Mouse (Mus musculus) limb, embryonic 14.5 days (tissue): ENCODE results near the gene Zbtb45. TPM values are rescaled to one million over a fixed set of nuclear protein-coding genes. Genes with fewer than 3 reads are reported as not detected.

Experiments
- ATAC-seq: fragments of 200-750 bp; cut with Nextera tagmentation; 2 replicates; pipeline ENCODE4 v1.8.0; 2017; ENCODE audit warnings: low read depth, moderate number of reproducible peaks, moderate TSS enrichment; ENCODE audit not compliant: low FRiP score
- DNase-seq: peaks from one replicate; pipeline ENCODE4 v3.0.0-alpha.2; 2015; ENCODE audit warnings: low spot score
- H3K27ac ChIP-seq: fragments of 300-500 bp; sonication (generic); replicated peaks from 2 replicates; pipeline ENCODE4 v1.5.1; 2014; ENCODE audit warnings: low read depth, mild to moderate bottlenecking, low read length, moderate library complexity, mixed read lengths
- H3K27me3 ChIP-seq: fragments of 300-500 bp; sonication (generic); 2 replicates; pipeline ENCODE4 v1.6.1; 2014; ENCODE audit warnings: low read length, mixed read lengths; ENCODE audit not compliant: control insufficient read depth, insufficient read depth
- H3K36me3 ChIP-seq: fragments of 300-500 bp; sonication (generic); 2 replicates; pipeline ENCODE4 v1.6.1; 2014; ENCODE audit warnings: mild to moderate bottlenecking, low read length, moderate library complexity, mixed read lengths; ENCODE audit not compliant: control insufficient read depth, insufficient read depth
- H3K4me1 ChIP-seq: fragments of 300-500 bp; sonication (generic); 2 replicates; pipeline ENCODE4 v1.6.1; 2014; ENCODE audit warnings: antibody characterized with exemption, low read length, mixed read lengths; ENCODE audit not compliant: control insufficient read depth, insufficient read depth
- H3K4me2 ChIP-seq: fragments of 300-500 bp; sonication (generic); replicated peaks from 2 replicates; pipeline ENCODE4 v1.6.1; 2014; ENCODE audit warnings: low read depth, mild to moderate bottlenecking, low read length, moderate library complexity; ENCODE audit not compliant: severe bottlenecking
- H3K4me3 ChIP-seq: fragments of 300-500 bp; sonication (generic); replicated peaks from 2 replicates; pipeline ENCODE4 v1.5.1; 2014; ENCODE audit warnings: low read length
- H3K9ac ChIP-seq: fragments of 300-500 bp; sonication (generic); 2 replicates; pipeline ENCODE4 v1.6.1; 2014; ENCODE audit warnings: mild to moderate bottlenecking, low read depth, low read length, moderate library complexity; ENCODE audit not compliant: severe bottlenecking
- H3K9me3 ChIP-seq: fragments of 300-500 bp; sonication (generic); 2 replicates; pipeline ENCODE4 v1.6.1; 2016; ENCODE audit warnings: low read length; ENCODE audit not compliant: control insufficient read depth
- POLR2A ChIP-seq: fragments of 200-500 bp; IDR thresholded peaks from 2 replicates; pipeline ENCODE4 v1.8.0; 2012; ENCODE audit warnings: inconsistent platforms, mild to moderate bottlenecking, moderate library complexity, borderline replicate concordance; ENCODE audit not compliant: insufficient read depth, insufficient read length; ENCODE audit errors: extremely low read depth
- WGBS: fragments of 180-500 bp; shearing (Covaris S2); extraction: QIAGEN DNeasy Blood & Tissue Kit; methylation state at CpG from one replicate; pipeline ENCODE4 v1.1.7; 2014; 5-methylcytosine and 5-hydroxymethylcytosine counted together
- polyA plus RNA-seq, 2 experiments: library from polyadenylated mRNA; depleted of rRNA in 1 of 2; stranded (reverse) in 1 of 2; unstranded in 1 of 2; fragments of >200 nt; fragmentation: Nextera tagmentation in 1 of 2; extraction: Ambion mirVana in 1 of 2; gene quantifications; 2 replicates each; pipeline versions ENCODE4 v1.2.1 to v1.2.3; 2012 to 2014

Zbtb45 gene
- polyA plus RNA-seq (2012; rRNA removed) (29.3 and 46.7 TPM in 2 replicates), polyA plus RNA-seq (2014; fragmentation: Nextera tagmentation; extraction: Ambion mirVana) (25.5 and 25.8 TPM in 2 replicates)

GRCm38 (mm10) chr7:13010005-13010908, at the start of gene Zbtb45:
Gene Zbtb45 (minus strand): TSS chr7:13010034.
- no peak for TF ChIP-seq POLR2A
- no peak for DNase-seq
- no peak for ATAC-seq
- H3K4me3 ChIP-seq: peak within 1 kb of the TSS; percentile 48
- H3K27ac ChIP-seq: peak within 1 kb of the TSS; percentile 91
- H3K27me3 ChIP-seq: 0 out of 2 replicates have a peak, but pooled peaks cover 4% of the 10 kb centered on the region
- H3K4me1 ChIP-seq: peaks cover 16% of the 10 kb centered on the region
- peak within 1 kb of the TSS; percentile 72 for H3K9ac ChIP-seq
- no peaks in the 10 kb centered on the region for H3K9me3 ChIP-seq
- H3K4me2 ChIP-seq: peak within 1 kb of the TSS; percentile 85
- 20% methylated on average over 26 of the region's 26 CpGs for WGBS
- H3K36me3 ChIP-seq: peaks cover 20% of the 10 kb centered on the region

- Histone ChIP-seq H3K27me3 (no peaks in the 10 kb centered on the region), H3K4me3 (no peak overlapping the region), H3K4me1 (no peaks in the 10 kb centered on the region), H3K9me3 (no peaks in the 10 kb centered on the region), H3K9ac (no peak overlapping the region), H3K36me3 (no peaks in the 10 kb centered on the region), H3K4me2 (no peak overlapping the region), H3K27ac (no peak overlapping the region)
- WGBS: 90% methylated on average over 9 of the region's 9 CpGs
- TF ChIP-seq POLR2A: no peak
- DNase-seq: no peak
- no peak for ATAC-seq
Observed at GRCm38 (mm10) chr7:13059536-13059935, 49.7 kb upstream of the Zbtb45 start.

DNA sequence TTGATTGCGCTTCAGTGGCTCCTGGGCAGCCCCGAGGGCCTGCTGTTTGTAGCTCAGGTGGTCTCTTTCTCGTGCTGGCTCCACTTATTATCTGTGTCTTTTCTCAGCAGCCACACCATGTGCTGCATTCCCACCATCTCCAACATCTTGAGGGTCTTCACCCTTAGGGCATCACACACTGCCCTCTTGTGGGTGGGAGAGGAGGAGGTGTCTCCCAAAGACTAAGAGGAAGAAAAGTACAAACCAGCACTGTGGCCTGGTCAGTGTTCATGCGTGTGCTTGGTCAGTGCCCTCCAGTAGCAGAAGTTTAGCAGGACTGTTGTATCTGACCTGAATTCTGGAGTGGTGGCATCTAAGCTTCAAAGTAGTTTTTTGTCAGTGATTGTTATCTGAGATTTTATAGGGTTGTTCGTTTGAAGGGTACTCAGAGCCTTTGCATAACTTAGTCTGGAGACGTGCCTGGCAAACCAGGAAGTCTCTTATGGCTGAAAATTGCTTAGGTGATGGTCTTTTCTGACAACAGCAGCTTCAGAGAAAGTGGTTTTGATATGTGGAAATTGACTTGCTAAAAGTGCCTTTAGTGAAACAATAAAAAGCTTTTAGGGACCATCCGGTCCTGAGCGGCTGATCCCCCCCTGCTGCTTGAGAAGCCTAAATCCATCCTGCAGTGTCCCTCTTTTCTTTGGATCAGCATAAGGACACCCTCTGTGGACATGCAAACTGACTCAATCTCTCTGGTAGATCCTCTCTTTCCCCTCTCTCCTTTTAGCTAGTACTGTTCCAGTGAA, 47.3 kb upstream of the Zbtb45 start:
- DNase-seq (no peak), ATAC-seq (no peak)
- no peak overlapping the region for H3K27ac ChIP-seq
- H3K4me3 ChIP-seq: no peak overlapping the region
- H3K4me1 ChIP-seq: 0 out of 2 replicates have a peak, but pooled peaks cover 3% of the 10 kb centered on the region
- TF ChIP-seq POLR2A: no peak
- no peak overlapping the region for H3K4me2 ChIP-seq
- no peaks in the 10 kb centered on the region for H3K9me3 ChIP-seq
- no peak overlapping the region for H3K9ac ChIP-seq
- WGBS: 59% methylated on average over 8 of the region's 8 CpGs
- no peaks in the 10 kb centered on the region for H3K36me3 ChIP-seq
- no peaks in the 10 kb centered on the region for H3K27me3 ChIP-seq

DNA sequence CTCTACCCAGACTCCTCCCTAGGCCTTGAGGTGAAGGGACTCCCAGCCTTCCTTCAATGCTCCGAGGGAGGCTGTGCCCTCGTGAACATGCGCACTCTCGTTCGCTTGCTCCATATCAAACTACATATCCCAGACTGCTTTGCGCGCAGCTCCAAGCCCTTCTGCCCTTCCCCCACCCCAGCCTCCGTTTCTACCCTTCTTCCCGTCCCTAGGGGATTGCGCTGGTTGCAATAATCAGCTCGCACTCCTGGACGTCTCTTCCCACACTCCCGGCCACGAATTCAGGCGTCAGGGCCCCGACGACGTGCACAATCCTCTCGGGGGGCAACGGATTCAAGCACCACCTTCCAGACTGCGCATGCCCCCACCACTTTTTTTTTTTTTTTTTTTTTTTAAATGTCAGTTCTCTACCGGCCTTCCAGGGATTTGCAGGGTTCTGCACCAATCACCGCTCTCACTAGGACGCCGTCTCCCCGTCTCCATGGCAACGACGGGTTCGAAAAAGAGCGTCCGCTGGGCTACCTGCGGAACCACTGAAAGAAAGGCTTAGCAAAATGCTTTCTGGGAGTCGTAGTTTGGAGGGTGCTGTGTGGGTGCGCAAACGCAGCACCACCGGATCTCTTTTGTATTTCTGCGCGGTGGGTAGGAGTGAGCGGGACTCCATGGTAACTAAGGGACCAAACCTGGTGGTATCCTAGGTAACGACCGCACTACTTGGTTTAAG, 44.6 kb upstream of the Zbtb45 start, which contains the start of gene Mzf1:
Mzf1 (minus strand) TSS at position 478 of the 724 bp plus-strand sequence.
- Histone ChIP-seq H3K9me3 (no peaks in the 10 kb centered on the region), H3K4me3 (peak within 1 kb of the TSS; percentile 61), H3K36me3 (no peaks in the 10 kb centered on the region), H3K4me2 (peak within 1 kb of the TSS; percentile 51), H3K27me3 (no peaks in the 10 kb centered on the region), H3K9ac (peak within 1 kb of the TSS; percentile 61), H3K27ac (peak within 1 kb of the TSS; percentile 75), H3K4me1 (0 out of 2 replicates have a peak, but pooled peaks cover 3% of the 10 kb centered on the region)
- WGBS: under 1% methylated on average over 38 of the region's 41 CpGs
- peak; percentile 54; the same call in 1 of the 2 replicates for TF ChIP-seq POLR2A
- DNase-seq: peak; percentile 96
- peak; percentile 98 for ATAC-seq
